Mouse (Mus musculus) kidney, adult 2 months (tissue): Measurements from ENCODE around the gene Plcb1.

ENCODE experiments used
- CTCF ChIP-seq: fragments of 200-500 bp; conservative IDR thresholded peaks from 2 replicates; pipeline ENCODE4 v1.5.1; 2011; ENCODE audit warnings: low read depth, mild to moderate bottlenecking, control low read depth, low read length, moderate library complexity, mixed read lengths; ENCODE audit not compliant: insufficient read depth, insufficient read length
- POLR2A ChIP-seq: fragments of 200-500 bp; IDR thresholded peaks from one replicate; pipeline ENCODE4 v1.6.1; 2011; ENCODE audit warnings: low read depth, low read length, control low read depth

- TF ChIP-seq CTCF = no peak
- TF ChIP-seq POLR2A = no peak
These were observed 125.0 kb downstream of the Plcb1 start for GRCm38 (mm10) chr2:134910882-134911281.
